Mouse (Mus musculus): ENCODE measurements around the gene Gm10322.

DNA sequence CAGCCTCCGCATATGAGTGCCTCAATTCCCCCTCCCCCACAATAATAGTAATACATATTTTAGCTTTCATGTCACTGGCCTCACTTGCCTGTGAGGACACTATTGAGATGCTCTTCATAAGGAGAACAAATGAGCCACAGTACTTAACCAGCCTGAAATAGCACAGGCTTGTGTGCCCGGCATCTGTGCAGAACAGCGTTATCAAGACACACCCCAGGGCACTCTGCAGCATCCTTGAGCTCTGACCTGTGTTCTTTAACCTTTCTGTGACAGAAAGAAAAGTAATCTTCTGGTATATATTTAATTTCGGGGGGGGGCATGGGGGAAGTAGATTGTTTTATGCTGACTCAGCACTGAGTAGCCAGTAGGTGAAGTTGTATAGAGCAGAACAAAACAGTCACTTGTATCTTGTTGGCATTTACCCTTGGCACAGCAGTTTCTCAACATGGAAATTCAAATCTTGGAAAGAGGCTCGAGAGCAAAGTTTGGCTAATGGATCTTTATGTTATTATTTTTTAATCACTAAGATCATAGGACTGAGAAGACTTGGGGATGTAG lies 31.0 kb downstream of the Gm10322 start:
- TF ChIP-seq GATA1 (IDR thresholded peaks at IDR 0.05; ENCODE audit: low read length) (no peak), TAL1 (IDR thresholded peaks at IDR 0.05; ENCODE audit: low read length) (no peak)

Data from erythroblast, embryonic 14.5 days (primary cell).